ENCODE assay signal across 8 mouse cellular contexts in the genomic region with DNA sequence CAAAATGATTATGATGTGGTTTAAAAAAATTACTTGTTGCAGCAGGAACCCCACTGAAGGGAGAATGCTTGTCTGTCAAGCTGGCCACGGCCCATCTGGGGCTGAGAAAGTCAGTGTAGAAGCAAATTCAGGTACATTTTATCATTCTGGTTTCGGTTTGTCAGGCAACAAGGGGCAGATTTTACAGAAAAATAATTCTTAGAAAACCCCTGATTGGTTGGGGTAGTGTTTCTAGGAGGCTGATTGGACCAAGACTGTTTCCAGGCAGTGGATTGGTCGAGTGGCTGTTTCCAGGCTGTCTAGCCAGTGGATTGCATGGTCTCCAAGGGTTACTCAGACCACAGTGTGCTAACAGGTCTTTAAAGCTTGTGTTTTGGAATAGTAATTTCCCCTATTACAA. TPM values are rescaled to one million over a fixed set of nuclear protein-coding genes. Genes with fewer than 3 reads are reported as not detected.
DNase-seq lines count a peak whose midpoint lies in the region; ATAC-seq and TF ChIP-seq lines count a peak whose summit lies in the region.

A gene (minus strand): TSS at position 162 of the 400 bp plus-strand sequence.

- H3K27ac ChIP-seq in ES-Bruce4 (ENCODE audit: insufficient read depth, low read length), result no peak within 1 kb of the TSS
- H3K27ac ChIP-seq in embryonic facial prominence, embryonic 14.5 days (replicated peaks; ENCODE audit: low read depth, low read length), result peak within 1 kb of the TSS; percentile 56; the same call in 1 of the 2 replicates
- H3K27ac ChIP-seq in kidney, embryonic 14.5 days (ENCODE audit: low read depth, low read length), result peak within 1 kb of the TSS; percentile 1; the same call in 1 of the 2 replicates
- no peak within 1 kb of the TSS for H3K27ac ChIP-seq in liver, embryonic 12.5 days

- peak; percentile 96 for ATAC-seq in embryonic facial prominence, embryonic 14.5 days (ENCODE audit: low read depth)
- peak; percentile 90 for ATAC-seq in kidney, embryonic 14.5 days (ENCODE audit: low FRiP score, low TSS enrichment)
- ATAC-seq in liver, embryonic 12.5 days, result no peak

- H3K4me1 ChIP-seq in ES-Bruce4 (ENCODE audit: control insufficient read depth, insufficient read depth, low read length), result peaks cover 1% of the 10 kb centered on the region
- no peaks in the 10 kb centered on the region; the same call in 1 of the 2 replicates for H3K4me1 ChIP-seq in embryonic facial prominence, embryonic 14.5 days (ENCODE audit: control insufficient read depth, insufficient read depth, low read length)
- H3K4me1 ChIP-seq in kidney, embryonic 14.5 days (ENCODE audit: control insufficient read depth, insufficient read depth, low read length), result no peaks in the 10 kb centered on the region
- H3K4me1 ChIP-seq in liver, embryonic 12.5 days, result peaks cover 4% of the 10 kb centered on the region; the same call in 1 of the 2 replicates

- WGBS in embryonic facial prominence, embryonic 14.5 days, result 25% methylated on average over 3 of the region's 3 CpGs
- WGBS in kidney, embryonic 14.5 days, result 33% methylated on average over 3 of the region's 3 CpGs
- 51% methylated on average over 3 of the region's 3 CpGs for WGBS in liver, embryonic 12.5 days (ENCODE audit: insufficient replicate concordance)

- DNase-seq in 3T3-L1 (ENCODE audit: low read depth, low spot score), result peak; percentile 93
- peak; percentile 87 for DNase-seq in embryonic facial prominence, embryonic 14.5 days (ENCODE audit: low spot score)
- peak; percentile 65 to 80 for DNase-seq in heart, adult 9 months (ENCODE audit: low spot score in 2 of 2)
- DNase-seq in spleen, postnatal 4 days (ENCODE audit: low spot score in 2 of 2), result no peak

- H3K27me3 ChIP-seq in ES-Bruce4 (ENCODE audit: control insufficient read depth, insufficient read depth, low read length, poor library complexity, severe bottlenecking) (no peaks in the 10 kb centered on the region), myocyte (ENCODE audit: control insufficient read depth, insufficient read depth, insufficient read length) (peaks cover under 1% of the 10 kb centered on the region)
- H3K27me3 ChIP-seq in embryonic facial prominence, embryonic 14.5 days (replicated peaks; ENCODE audit: control insufficient read depth, insufficient read depth, low read length), result no peaks in the 10 kb centered on the region
- H3K27me3 ChIP-seq in kidney, embryonic 14.5 days (ENCODE audit: control insufficient read depth, insufficient read depth, low read length), result no peaks in the 10 kb centered on the region
- H3K27me3 ChIP-seq in liver, embryonic 12.5 days (replicated peaks), result 0 out of 2 replicates have a peak, but pooled peaks cover 11% of the 10 kb centered on the region

- no peaks in the 10 kb centered on the region for H3K79me2 ChIP-seq in myocyte (ENCODE audit: control insufficient read depth, insufficient read depth)

- no peak within 1 kb of the TSS for H3ac ChIP-seq in myocyte (ENCODE audit: control insufficient read depth, insufficient read length)

- H3K36me3 ChIP-seq in ES-Bruce4 (ENCODE audit: control insufficient read depth, insufficient read depth, low read length, poor library complexity, severe bottlenecking) (no peaks in the 10 kb centered on the region), myocyte (ENCODE audit: control insufficient read depth, insufficient read depth) (no peaks in the 10 kb centered on the region)
- H3K36me3 ChIP-seq in embryonic facial prominence, embryonic 14.5 days (ENCODE audit: control insufficient read depth, insufficient read depth, low read length), result no peaks in the 10 kb centered on the region
- H3K36me3 ChIP-seq in kidney, embryonic 14.5 days (ENCODE audit: control insufficient read depth, insufficient read depth, low read length), result no peaks in the 10 kb centered on the region
- H3K36me3 ChIP-seq in liver, embryonic 12.5 days, result no peaks in the 10 kb centered on the region

- peak within 1 kb of the TSS; percentile 50 for H3K4me2 ChIP-seq in embryonic facial prominence, embryonic 14.5 days (ENCODE audit: low read depth, low read length)
- H3K4me2 ChIP-seq in kidney, embryonic 14.5 days (replicated peaks; ENCODE audit: low read depth, low read length), result peak within 1 kb of the TSS; percentile 11; the same call in 1 of the 2 replicates
- no peak within 1 kb of the TSS for H3K4me2 ChIP-seq in liver, embryonic 12.5 days
- peak within 1 kb of the TSS; percentile 65 for H3K4me2 ChIP-seq in myocyte (ENCODE audit: low read depth)

- H3K4me3 ChIP-seq in ES-Bruce4 (ENCODE audit: low read depth, low read length) (no peak within 1 kb of the TSS), myocyte (peak within 1 kb of the TSS; percentile 17)
- peak within 1 kb of the TSS; percentile 29 for H3K4me3 ChIP-seq in embryonic facial prominence, embryonic 14.5 days (ENCODE audit: low read depth, low read length)
- H3K4me3 ChIP-seq in kidney, embryonic 14.5 days (ENCODE audit: low read length), result peak within 1 kb of the TSS; percentile 12; the same call in 1 of the 2 replicates
- no peak within 1 kb of the TSS for H3K4me3 ChIP-seq in liver, embryonic 12.5 days

- TF ChIP-seq EP300 in ES-Bruce4 (IDR thresholded peaks at IDR 0.05; ENCODE audit: insufficient read depth, low read depth, low read length), result no peak

- H3K9ac ChIP-seq in ES-Bruce4 (ENCODE audit: low read depth, poor library complexity, severe bottlenecking), result no peak within 1 kb of the TSS
- H3K9ac ChIP-seq in embryonic facial prominence, embryonic 14.5 days (ENCODE audit: low read depth, low read length), result 0 out of 2 replicates have a peak within 1 kb of the TSS, but pooled peaks have one; percentile 40
- H3K9ac ChIP-seq in kidney, embryonic 14.5 days (ENCODE audit: low read depth, low read length), result no peak within 1 kb of the TSS
- H3K9ac ChIP-seq in liver, embryonic 12.5 days, result no peak within 1 kb of the TSS

- TF ChIP-seq POLR2A in ES-Bruce4 (IDR thresholded peaks at IDR 0.05; ENCODE audit: insufficient read depth, low read length) (no peak), myocyte (IDR thresholded peaks at IDR 0.05; ENCODE audit: insufficient read length, low read depth) (no peak)

- no peak for TF ChIP-seq CTCF in ES-Bruce4 (IDR thresholded peaks at IDR 0.05; ENCODE audit: low read depth, low read length)

- H3K9me3 ChIP-seq in ES-Bruce4 (replicated peaks; ENCODE audit: control insufficient read depth, insufficient read depth, low read length, poor library complexity, severe bottlenecking), result no peaks in the 10 kb centered on the region
- H3K9me3 ChIP-seq in embryonic facial prominence, embryonic 14.5 days (ENCODE audit: control insufficient read depth, low read length), result no peaks in the 10 kb centered on the region
- H3K9me3 ChIP-seq in kidney, embryonic 14.5 days (ENCODE audit: control insufficient read depth, low read length), result no peaks in the 10 kb centered on the region
- H3K9me3 ChIP-seq in liver, embryonic 12.5 days (replicated peaks), result no peaks in the 10 kb centered on the region

TF ChIP-seq in myocyte, 11 proteins besides CTCF, POLR2A, EP300 and RAD21:
- TF ChIP-seq CEBPB (IDR thresholded peaks at IDR 0.05; ENCODE audit: insufficient read depth, poor library complexity, severe bottlenecking) (no peak), SRF (IDR thresholded peaks at IDR 0.05; ENCODE audit: control insufficient read depth, insufficient read length, low read depth) (no peak), TCF3 (IDR thresholded peaks at IDR 0.05; ENCODE audit: insufficient read length, low read depth) (no peak), TCF12 (IDR thresholded peaks at IDR 0.05; ENCODE audit: insufficient read depth, poor library complexity, severe bottlenecking) (no peak), REST (IDR thresholded peaks at IDR 0.05; ENCODE audit: insufficient read depth, insufficient read length) (no peak), MAX (IDR thresholded peaks at IDR 0.05; ENCODE audit: low read depth) (no peak), MYOG (IDR thresholded peaks at IDR 0.05; ENCODE audit: control insufficient read depth in 1 of 3, insufficient read depth in 1 of 3, insufficient read length in 2 of 3, low read depth in 2 of 3) (no peak), POLR2AphosphoS2 (IDR thresholded peaks at IDR 0.05; ENCODE audit: insufficient read length, low read depth) (no peak), MYOD1 (IDR thresholded peaks at IDR 0.05; ENCODE audit: control insufficient read depth in 1 of 3, insufficient read length in 2 of 3, low read depth in 2 of 3) (no peak), USF1 (IDR thresholded peaks at IDR 0.05; ENCODE audit: low read depth) (no peak), E2F4 (IDR thresholded peaks at IDR 0.05; ENCODE audit: insufficient read depth) (no peak)

RNA-seq across cellular contexts. Expression of the gene that starts here (rescaled TPM):
- polyA plus RNA-seq in ES-Bruce4 (2011; ENCODE audit: insufficient read depth, insufficient read length, low read depth, missing spikeins) (70.2 and 72.9 TPM in 2 replicates), myocyte (2012; fragmentation: generic; extraction: Trizol) (37.1 TPM)
- polyA plus RNA-seq in embryonic facial prominence, embryonic 14.5 days (2014; fragmentation: Nextera tagmentation; extraction: Ambion mirVana), result 105 and 115 TPM in 2 replicates
- polyA plus RNA-seq in kidney, embryonic 14.5 days (2014; fragmentation: Nextera tagmentation; extraction: Ambion mirVana), result 99.0 and 113 TPM in 2 replicates
- polyA plus RNA-seq in liver, embryonic 12.5 days (2016; fragmentation: Nextera tagmentation; extraction: Ambion mirVana), result 42.6 and 49.5 TPM in 2 replicates

Comparison
In these comparisons a context has a peak if more than half of its experiments do, and no peak if none do; other contexts are left out.
1. DNase-seq: peak in 3T3-L1 (single experiment), embryonic facial prominence, embryonic 14.5 days (single experiment) and heart, adult 9 months (2 of 2); none in spleen, postnatal 4 days (0 of 2).
2. H3K27ac ChIP-seq: peak in embryonic facial prominence, embryonic 14.5 days (single experiment) and kidney, embryonic 14.5 days (single experiment); none in ES-Bruce4 (single experiment) and liver, embryonic 12.5 days (single experiment).
3. H3K4me3 ChIP-seq: peak in embryonic facial prominence, embryonic 14.5 days (single experiment), kidney, embryonic 14.5 days (single experiment) and myocyte (single experiment); none in ES-Bruce4 (single experiment) and liver, embryonic 12.5 days (single experiment).